Mouse (Mus musculus) cerebellum, adult 18-20 months (tissue): Measurements from ENCODE around the gene Unc13d.
A peak's percentile ranks its signal among the peaks of the same experiment; 100 is the strongest.

Experiments used
- DNase-seq, 2 experiments: peaks; one replicate each; pipeline ENCODE4 v3.0.0; 2021

Gene Unc13d

DNA sequence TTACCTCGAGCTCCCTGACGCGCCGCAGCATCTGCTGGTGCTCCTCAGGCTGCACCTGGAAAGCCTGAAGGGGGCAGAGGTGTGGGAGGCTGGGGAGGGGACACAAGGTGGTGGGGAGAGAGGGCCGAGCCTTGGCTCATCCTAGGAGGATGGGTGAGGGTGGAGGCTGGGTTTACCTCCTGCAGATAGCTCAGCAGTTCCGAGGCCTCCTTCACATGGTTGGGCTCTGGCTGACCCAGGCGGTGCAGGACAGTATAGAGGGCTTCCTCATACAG lies 1.6 kb downstream of the Unc13d start:
- peak in 1 of 2 experiments; percentile 5 for DNase-seq

DNA sequence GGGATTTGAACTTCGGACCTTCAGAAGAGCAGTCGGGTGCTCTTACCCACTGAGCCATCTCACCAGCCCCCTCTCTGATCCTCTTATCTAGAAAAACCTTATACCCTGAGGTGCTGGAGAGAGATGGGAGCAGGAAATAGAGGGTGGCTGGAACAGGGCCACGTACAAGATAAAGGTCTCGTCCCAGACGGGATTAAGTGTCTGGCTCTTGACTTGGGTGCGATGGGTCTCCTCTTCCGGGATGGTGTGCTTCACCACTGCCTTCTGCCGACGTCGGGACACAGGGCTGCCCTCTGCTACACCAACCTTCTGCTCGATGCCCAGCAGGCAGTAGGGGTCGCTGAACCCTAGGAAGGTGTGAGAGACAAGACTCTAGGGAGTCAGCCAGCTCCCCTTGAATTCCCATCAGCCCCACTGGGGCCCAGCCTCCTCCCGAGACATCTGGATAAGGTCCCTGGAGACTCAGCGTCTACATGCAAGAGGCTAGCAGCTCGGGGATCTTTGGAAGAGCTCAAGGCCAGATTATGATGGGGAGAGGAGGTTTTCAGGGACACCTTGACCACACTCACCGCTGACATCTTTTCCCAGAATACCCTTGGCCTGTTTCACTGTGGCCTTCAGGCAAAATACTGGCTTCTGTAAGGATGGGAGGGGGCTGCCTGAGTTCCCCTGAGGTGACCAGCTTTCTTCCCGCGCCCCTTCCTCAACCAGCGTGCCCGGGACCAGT lies 2.1 kb downstream of the Unc13d start:
- no peak for DNase-seq

DNA sequence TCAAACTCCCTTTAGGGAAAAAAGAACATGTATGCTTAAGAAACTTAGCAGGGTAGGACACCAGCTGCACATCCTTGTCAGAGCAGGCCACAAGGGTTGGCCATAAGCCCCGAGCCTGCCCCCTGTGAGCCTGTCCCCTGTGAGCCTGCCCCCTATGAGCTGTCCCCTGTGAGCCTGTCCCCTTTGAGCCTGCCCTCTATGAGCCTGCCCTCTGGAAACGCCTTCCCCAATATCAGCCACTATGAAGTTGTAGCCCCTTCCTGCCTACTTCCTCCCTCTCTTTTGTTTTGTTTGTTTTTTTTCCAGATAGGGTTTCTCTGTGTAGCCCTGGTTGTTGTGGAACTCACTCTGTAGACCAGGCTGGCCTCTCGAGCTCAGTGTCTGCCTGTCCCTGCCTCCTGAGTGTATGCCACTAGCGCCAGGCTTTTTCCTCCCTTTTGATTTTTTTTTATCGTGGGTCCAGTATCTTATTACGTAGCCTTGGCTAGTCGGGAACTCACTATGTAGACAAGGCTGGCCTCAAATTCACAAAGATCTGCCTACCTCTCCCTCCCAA lies 3.2 kb downstream of the Unc13d start:
- DNase-seq = no peak

DNA sequence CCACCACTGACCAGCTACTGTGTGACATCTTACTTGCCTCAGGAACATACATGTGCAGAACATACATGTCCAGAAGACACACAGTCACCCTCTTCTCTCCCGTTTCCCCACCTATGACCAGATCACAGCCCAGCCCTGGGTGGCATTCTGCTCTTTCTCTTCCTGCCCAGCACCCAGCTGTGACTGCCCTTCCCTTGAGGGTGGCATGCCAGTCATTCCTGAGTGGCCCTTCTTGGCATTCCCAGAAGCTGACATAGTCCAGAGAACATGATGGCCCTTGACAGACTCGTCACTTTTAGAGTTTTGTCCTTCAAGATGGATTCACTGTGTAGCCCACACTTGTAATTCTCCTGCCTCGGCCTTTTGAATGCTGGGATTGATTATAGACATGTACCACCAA lies 5.2 kb downstream of the Unc13d start:
- no peak for DNase-seq

DNA sequence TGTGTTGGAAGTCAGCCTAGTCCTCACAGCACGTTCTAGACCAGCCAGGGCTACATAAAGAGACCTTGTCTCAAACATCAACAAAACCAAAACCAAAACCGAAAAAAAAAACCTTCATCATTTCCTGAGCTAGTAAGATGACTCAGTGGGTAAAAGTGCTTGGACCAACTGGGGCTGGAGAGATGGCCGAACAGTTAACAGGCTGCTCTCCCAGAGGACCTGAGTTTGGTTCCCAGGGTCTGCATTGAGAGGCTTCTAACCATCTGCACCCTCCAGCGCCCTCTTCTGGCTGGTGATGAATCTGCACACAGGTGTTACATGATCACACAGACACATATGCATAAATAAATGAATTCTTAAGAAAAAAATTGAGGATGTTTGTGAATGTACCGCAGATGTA lies 6.3 kb downstream of the Unc13d start:
- no peak for DNase-seq

DNA sequence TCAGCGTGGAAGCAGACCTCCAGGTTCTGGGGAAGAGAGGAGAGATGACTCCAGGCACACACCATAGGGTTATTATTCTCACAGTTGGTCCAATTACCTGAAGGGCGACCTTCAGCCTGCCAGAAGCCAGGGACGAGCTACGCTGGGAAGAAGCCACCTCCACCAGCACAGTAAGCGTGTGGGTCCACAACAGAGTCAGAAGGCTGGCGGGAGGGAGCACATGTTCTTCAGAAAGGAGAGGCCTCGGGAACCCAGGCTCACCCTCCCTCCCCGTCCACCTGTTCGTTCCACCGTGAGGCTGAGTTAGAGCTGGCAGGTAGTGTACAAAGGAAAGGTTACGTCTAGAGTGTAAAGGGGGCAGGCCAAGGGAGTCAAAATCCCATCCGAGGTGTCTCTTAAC lies 12.4 kb downstream of the Unc13d start:
- peak in 1 of 2 experiments; percentile 44 for DNase-seq

DNA sequence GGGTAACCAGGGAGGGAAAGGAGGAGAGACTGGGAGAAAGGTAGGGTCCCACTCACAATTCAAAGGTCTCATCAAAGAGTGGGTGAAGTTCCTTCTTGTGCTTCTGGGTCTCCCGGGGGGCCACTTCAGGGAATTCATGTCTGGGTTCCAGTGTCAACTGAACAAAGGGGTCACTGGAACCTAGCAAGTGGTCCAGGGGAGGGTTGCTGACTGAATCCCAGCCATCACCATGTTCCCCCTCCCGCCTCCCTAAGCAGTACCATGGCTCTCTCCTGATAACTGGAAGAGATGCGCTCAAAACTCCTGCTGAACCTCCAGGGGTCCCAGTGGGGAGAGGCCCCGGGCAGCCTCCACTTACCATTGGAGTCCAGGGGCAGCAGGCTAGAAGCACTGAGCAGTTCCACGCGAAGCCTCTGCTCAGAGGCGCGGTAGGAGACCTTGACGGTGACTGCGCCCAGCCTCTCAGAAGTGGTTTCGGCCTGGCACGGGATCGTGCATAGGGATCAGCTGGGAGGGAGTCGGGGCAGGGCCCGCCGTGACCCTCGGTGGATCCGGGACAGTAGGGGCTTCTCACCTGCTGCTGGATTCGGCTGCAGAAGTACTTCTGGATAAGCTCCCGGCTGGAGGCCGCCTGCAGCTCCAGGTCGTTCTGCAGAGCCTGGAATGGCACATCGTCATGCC lies 13.4 kb downstream of the Unc13d start:
- DNase-seq = peak in 1 of 2 experiments; percentile 55

DNA sequence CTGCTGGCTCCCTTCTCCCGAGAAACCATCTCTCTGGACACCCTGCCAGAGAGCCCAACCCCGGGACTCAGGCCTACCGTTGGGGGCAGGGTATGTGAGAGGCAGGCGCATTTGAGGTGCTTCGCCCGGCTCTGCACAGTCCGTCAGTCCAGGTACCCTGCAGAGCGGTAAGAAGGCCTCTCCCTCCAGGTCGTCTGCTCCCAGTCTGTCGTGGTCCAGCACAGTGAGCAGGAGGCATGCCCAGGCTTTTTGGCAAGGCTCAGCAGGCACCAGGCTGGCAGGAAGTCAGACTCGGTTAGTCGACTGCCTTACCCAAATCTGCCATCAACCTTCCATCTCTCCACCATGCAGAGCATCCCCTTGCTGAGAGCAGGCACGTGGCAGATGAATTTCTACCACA lies 14.2 kb downstream of the Unc13d start:
- DNase-seq = peak; percentile 94 to 98

DNA sequence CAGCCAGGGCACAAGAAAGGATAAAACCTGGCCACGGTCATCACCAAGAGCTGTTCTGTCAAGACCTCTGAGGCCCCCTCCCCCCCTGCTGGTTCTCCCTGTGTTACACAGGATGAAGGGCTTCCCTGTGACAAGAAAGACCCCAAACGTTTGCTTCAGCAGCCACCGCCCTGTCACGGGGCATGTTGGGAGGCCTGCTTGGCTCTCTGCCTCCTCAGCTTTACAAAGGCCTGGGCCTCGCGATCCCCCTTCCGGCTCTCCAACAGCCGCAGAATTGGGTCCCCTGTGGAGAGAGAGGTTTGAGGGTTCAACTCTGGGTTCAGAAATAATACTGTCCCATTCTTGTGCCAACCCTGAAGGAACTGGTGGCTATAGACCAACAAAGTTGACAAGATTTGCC lies 15.2 kb downstream of the Unc13d start:
- peak in 1 of 2 experiments; percentile 56 for DNase-seq

DNA sequence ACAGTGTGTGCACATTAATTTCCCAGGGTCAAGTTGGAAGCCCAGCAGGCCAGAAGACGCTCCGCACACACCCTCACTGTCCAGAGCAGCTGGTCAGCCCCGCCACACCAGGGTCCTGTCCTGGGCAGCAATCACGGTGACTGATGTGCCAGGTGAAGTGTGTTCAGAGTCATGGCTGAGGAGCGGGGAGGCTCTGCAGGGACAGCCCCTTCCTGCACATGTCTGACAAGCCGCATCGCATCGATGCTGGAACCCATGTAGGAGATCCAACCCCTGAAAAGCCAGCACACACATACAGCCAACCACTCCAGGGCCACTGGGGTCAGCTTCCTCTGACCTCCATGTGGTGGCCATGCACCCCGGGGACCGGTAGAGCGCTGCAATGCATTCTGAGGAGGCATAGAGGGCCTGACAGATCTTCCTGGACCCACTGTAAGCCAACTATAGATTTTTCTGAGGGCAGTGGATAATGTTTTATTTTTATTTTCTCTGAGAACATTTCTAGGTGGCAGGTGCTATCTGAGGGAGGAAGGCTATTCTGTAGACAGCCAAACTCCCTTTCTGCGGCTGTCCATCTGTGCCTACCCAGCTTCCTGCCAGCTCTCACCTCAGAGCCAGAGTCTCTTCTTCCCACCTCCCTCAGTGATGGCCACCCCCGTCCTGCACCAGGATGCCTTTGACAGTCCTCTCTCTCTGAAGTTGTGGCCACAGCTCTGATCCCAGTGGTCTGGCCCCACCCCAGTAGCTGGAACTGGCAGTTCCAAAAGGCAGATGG lies 15.9 kb downstream of the Unc13d start:
- peak; percentile 81 to 90 for DNase-seq

DNA sequence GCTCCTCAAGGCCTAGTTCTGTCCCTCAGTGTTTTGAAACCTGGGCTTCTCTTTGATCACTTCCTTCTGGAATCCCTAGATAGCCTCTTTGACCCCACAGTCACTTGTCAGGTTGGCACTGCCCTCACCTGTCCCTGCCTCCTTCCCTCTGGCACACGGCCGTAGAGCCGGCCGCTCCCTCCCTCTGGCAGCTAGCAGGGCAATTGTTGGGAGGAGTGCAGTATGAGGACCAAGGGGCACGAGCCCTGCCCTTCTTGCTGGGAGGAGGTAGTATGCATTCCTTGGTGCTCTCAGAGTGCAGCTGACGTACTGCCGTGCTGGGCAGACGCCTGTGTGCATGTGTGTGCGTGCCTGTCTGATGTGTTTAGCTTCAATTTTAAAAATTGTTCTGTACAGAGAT lies 17.2 kb downstream of the Unc13d start:
- DNase-seq = peak; percentile 50 to 54

DNA sequence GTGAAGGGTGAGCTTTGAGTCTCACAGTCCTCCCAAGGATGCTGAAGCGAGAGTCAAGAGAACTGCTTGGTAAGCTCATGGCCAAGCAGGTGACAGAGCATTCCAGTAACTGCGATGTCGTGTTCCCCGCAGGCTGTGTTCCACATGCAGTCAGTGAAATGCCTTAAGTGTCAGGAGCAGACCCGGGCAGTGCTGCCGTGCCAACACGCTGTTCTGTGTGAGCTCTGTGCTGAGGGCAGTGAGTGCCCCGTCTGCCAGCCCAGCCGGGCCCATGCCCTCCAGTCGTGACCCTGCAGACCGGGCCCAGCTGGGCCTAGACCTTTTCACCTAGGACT lies 18.1 kb downstream of the Unc13d start:
- DNase-seq = peak; percentile 27 to 43

DNA sequence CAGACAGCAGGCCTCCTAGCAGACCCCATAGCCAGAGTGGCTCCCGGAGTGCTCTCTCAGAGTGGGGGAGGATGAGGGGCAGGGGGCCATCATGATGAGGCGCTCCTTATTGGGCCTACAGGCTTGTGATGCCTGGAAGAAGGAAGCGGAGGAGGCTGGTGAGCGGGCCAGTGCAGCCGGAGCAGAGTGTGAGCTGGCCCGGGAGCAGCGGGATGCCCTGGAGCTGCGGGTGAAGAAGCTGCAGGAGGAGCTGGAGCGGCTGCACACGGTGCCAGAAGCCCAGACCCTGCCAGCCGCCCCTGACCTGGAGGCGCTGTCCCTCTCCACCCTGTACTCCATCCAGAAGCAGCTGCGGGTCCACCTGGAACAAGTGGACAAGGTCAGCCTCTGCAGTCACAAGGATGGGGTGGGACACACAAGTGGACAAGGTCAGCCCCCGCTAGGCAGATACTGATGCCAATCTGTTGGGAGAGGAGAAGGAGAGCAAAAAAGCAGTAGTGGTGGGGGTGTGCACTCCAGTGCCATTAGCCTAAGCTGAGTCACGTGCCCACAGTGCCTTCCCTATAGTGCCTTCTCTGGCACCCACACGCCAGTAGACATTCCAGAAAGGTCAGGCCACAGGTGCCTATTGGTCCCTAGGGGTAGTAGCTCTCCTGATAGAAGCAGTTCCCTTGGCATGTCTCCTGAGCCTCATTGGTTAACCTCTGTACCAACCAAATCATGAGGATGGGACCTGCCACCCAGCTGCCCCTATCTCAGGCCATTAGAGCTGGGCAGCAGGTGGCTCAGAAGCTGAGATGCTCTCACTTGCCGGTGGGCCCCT lies 18.7 kb downstream of the Unc13d start:
- DNase-seq = peak; percentile 31 to 41

DNA sequence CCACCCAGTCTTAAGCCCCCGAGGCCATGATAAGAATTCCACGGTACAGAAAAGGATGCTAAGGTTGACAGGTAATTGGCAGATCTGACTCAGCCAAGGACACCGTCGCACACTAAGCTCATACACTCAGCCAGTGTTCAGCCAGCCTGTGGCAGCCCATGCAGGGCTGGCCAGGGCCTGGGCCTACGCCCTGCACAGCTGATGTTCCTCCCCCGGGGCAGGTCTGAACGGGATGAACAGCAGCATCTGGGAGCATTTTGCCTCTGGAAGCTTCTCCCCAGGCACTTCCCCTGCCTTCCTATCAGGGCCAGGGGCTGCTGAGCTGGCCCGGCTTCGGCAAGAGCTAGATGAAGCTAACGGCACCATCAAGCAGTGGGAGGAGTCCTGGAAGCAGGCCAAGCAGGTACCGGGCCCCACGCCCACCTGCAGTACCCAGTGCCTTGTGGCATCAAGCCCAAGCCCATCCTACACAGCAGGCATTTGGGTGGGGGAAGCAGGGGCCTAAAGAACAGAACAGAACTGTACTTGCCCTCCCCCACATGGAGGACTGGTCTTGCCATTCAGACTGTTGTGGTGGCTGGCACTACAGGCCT lies 19.6 kb downstream of the Unc13d start:
- peak in 1 of 2 experiments; percentile 48 for DNase-seq

DNA sequence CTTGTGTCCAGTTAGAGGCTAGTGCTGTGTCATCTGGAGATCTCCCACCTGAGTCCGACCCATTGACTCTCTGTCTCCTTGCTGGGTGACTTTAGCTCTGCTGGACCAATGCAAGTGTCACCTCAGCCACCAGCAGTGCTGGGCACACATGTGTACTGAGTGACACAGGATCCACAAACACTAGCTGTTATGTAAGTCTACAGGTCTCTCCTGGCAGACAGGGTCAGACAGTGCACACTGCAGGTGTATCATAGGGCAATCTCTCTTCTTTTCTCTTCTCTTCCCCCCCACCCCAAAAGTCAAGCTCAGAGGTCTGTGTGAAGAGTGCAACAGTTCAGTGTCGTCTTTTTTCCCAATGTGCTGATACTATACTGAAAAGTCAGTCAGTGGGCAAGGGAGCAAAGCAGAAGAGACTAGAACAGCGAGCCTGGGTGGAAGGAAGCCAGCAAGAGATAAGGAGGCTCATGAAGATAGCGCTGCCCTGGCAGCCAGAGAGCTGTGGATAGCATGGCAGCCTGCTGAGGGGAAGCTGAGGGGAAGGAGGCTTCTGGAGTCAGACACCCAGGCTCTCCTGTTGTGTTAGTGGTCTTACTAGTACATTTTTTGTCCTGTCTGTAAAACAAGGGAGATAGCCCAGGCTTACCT lies 20.4 kb downstream of the Unc13d start:
- DNase-seq = no peak

DNA sequence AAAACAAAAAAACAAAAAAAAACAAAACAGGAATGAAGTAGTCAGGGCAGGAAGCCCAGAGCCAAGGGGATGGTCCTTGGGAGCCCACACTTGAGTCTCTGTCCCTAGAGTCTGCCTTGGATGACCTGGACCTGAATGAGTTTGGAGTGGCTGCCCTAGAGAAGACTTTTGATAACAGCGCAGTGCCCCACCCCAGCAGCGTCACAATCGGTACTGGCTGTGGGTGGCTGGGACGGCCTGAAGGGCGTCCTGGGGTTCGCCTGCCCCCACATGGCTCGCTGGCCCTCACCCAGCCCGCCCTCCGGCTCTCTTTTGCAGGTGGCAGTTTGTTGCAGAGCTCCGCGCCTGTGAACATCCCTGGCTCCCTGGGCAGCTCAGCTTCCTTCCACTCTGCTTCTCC lies 21.9 kb downstream of the Unc13d start:
- no peak for DNase-seq

DNA sequence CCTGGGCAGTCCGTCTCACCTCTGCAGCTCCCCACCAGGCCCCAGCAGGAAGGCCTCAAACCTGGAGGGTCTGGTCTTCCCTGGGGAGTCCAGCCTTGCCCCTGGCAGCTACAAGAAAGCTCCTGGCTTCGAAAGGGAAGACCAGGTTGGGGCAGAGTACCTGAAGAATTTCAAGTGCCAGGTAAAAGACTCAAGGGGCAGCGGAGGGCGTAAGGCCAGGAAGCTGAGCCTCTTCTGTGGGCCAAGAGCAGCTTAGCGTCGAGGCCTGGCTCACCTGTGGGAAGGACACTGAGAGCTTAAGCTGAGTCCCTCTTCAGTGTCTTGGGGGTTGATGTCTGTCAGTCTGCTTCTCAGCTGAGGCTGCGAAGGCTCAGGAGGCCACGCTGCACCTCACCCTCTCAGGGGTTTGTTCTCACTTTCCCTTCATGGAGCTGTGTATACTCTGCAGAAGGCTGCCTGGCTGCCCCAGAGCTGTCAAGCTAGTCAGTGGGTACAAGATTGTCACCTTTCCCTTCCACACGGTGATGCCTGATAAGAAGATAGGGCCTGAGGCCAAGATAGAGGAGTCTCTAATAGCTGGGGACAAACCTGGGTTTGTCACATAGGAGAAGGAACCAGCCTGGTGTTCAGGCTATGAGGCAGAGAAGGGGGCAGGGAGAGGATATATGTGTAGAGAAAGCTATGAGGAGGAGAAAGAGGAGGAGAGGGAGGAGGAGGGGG lies 24.1 kb downstream of the Unc13d start:
- DNase-seq = no peak

DNA sequence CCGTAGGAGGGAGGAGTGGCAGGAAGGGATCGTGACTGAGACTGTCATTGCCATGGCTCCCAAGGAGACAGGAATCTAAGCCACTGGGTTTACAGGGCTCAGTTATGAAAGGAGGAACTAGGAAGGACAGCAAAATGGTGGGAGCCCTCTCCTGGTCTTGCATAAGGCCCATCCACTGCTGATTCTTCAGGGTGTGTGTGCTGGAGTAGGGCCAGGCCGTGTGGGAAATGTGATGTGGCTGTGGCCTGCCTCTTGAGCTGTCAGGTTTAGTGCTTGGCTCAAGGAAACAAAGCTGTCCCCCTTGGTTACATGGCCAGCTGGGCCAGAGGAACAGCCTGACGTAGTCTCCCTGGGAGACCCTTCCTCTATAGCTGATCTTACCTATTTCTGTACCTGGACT lies 27.6 kb downstream of the Unc13d start:
- DNase-seq = no peak

DNA sequence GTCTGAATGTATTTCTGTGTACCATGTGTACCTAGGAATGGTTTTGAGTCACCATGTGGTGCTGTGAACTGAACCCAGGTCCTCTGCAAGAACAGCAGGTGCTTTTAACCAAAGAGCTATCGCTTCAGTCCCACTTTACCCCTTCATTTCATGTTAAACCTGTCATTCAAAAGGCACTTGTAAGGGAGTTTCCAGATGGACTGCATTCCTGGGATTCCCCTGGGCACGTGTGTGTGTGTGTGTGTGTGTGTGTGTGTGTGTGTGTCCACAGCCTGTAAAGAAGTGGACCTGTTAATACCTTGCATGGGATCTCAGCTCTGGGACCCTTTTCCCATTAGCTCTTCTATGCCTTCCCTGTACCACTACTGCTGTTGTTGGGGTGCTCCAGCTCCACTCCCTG lies 28.2 kb downstream of the Unc13d start:
- DNase-seq = no peak

DNA sequence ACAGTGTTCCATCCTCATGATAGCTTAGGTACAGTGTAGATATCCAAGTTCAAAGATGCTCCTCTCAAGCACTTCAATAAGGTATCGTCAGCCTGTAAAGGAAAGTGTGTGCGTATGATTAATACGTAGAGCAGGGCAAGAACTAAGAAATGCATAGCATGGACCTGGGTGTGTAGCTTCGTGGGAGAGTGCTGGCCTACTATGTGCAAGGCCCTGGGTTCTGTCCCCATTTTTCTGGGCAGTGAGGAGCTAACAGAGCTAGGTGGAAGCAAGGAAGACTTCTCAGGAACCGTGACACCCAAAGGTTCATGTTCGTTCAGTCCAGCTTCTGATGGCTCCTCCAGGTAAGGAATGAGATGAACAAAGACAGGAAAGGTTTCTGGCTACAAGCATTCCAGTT lies 32.6 kb downstream of the Unc13d start:
- DNase-seq = no peak

DNA sequence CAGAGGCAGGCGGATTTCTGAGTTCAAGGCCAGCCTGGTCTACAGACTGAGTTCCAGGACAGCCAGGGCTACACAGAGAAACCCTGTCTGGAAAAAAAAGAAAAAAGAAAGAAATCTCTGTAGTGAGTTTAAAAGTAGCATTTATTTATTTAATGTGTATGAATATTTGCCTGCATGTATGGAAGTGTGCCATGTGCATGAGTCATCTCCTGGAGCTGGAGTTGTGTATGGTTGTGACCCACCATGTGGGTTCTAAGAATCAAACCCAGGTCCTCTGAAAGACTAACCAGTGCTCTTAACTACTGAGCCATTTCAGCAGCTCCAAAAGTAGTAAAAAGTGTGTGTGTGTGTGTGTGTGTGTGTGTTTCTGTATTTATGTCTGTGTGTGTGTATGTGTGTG lies 34.5 kb downstream of the Unc13d start:
- no peak for DNase-seq
